Mouse (Mus musculus) G1E (cell line): ENCODE measurements around the gene Txndc11.

Experiments
- CTCF ChIP-seq: IDR thresholded peaks from 2 replicates; pipeline ENCODE4 v1.5.1; 2012; ENCODE audit warnings: low read depth, low read length, inconsistent platforms, mixed read lengths
- GATA1 ChIP-seq: IDR thresholded peaks from 2 replicates; pipeline ENCODE4 v1.6.1; 2012; ENCODE audit warnings: borderline replicate concordance, low read length, inconsistent platforms, mixed read lengths
- GATA2 ChIP-seq: IDR thresholded peaks from 2 replicates; pipeline ENCODE4 v1.6.1; 2012; ENCODE audit warnings: low read depth, low read length, inconsistent platforms, borderline replicate concordance
- POLR2AphosphoS5 ChIP-seq: IDR thresholded peaks from 2 replicates; pipeline ENCODE4 v1.6.1; 2012; ENCODE audit warnings: low read depth, low read length, inconsistent platforms; ENCODE audit not compliant: insufficient replicate concordance
- TAL1 ChIP-seq: conservative IDR thresholded peaks from 2 replicates; pipeline ENCODE4 v1.6.1; 2012; ENCODE audit warnings: low read depth, low read length, inconsistent platforms, mixed read lengths

GRCm38 (mm10) chr16:11028206-11028605 is 106.2 kb downstream of the Txndc11 start:
- TF ChIP-seq CTCF: no peak
- TF ChIP-seq TAL1: no peak
- TF ChIP-seq GATA1: no peak
- no peak for TF ChIP-seq POLR2AphosphoS5
- no peak for TF ChIP-seq GATA2
